Mouse (Mus musculus) lung, adult 2 months (tissue): ENCODE measurements at regions not wholly inside any gene's neighbourhood (a gene's known extent, or its start where the extent isn't known, plus 50 kb on each side); places are given as distances from the start of the nearest gene placed in this dataset.

ENCODE experiments used
- CTCF ChIP-seq: fragments of 200-500 bp; IDR thresholded peaks from 2 replicates; pipeline ENCODE4 v1.5.1; 2011; ENCODE audit warnings: mild to moderate bottlenecking, low read length, control low read depth; ENCODE audit not compliant: insufficient read depth
- POLR2A ChIP-seq: fragments of 200-500 bp; IDR thresholded peaks from 2 replicates; pipeline ENCODE4 v1.6.1; 2011; ENCODE audit warnings: low read depth, mild to moderate bottlenecking, control low read depth, low read length, borderline replicate concordance; ENCODE audit errors: extremely low read depth

GRCm38 (mm10) chr14:58783201-58783600, 359.5 kb downstream of the 1700129C05Rik start:
- no peak for TF ChIP-seq CTCF
- no peak for TF ChIP-seq POLR2A
